Mouse (Mus musculus) right cerebral cortex, postnatal 25 days (tissue): ENCODE data around the gene Pxt1.

Source experiments
- DNase-seq: peaks from one replicate; pipeline ENCODE4 v3.0.0; 2022

Pxt1 gene

GRCm38 (mm10) chr17:28944481-28944880 is 841 bp upstream of the Pxt1 start:
- DNase-seq, result no peak

DNA sequence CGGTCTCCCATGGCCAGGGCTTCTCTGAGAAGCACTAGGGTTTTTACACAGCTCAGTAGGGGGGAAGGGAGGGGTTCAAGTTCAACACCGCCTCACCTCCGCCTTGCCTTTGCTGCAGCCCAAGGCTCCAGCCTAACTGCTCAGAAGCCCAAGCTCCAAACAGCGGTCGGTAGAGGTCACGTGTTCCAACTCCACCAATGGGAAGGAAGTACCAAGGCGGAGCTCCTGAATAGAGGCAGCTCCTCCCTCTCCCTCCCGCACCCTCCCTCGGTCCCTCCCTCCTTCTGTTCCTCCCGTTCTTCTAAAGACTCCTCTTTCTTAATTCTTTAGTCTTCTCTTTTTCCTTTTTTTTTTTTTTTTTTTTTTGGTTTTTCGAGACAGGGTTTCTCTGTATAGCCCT is 1.5 kb downstream of the Pxt1 start:
- DNase-seq, result no peak

DNA sequence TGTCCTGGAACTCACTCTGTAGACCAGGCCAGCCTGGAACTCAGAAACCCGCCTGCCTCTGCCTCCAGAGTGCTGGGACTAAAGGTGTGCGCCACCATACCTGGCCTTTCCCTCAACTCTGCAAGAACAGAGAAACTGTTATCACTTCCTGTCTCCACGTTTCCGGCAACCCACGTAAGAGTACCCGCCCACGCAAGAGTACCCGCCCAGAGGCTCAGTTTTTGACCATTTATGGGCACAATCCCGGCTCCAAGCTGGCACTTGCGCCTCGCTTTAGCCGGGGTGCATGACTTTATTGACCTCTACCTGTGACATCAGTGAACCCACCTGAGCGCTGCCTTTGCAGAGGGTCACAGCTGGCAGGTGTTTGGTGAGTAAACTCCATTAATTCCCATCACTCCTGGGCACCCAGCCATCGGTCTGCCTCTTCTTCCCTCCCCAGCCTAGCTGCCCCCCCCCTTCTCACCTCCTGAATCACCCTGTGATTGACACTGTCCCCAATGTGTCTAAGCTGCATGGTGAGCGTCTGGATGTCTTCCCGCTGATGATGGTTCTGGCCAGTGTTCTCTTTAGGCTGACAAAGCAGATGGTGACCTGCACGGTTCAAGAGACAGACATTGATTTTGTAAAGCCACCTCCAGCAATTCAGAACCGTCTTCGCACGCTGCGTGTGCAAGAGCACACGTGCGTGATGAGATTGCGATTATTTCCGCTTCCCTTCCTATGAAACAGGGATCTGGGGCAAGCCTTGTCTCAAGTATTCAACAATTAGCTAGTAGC is 2.7 kb downstream of the Pxt1 start:
- DNase-seq, result no peak

- no peak for DNase-seq
Measured at GRCm38 (mm10) chr17:28936622-28937345, 6.9 kb downstream of the Pxt1 start.

- DNase-seq, result no peak
Measured at GRCm38 (mm10) chr17:28936133-28936532, 7.5 kb downstream of the Pxt1 start.

DNA sequence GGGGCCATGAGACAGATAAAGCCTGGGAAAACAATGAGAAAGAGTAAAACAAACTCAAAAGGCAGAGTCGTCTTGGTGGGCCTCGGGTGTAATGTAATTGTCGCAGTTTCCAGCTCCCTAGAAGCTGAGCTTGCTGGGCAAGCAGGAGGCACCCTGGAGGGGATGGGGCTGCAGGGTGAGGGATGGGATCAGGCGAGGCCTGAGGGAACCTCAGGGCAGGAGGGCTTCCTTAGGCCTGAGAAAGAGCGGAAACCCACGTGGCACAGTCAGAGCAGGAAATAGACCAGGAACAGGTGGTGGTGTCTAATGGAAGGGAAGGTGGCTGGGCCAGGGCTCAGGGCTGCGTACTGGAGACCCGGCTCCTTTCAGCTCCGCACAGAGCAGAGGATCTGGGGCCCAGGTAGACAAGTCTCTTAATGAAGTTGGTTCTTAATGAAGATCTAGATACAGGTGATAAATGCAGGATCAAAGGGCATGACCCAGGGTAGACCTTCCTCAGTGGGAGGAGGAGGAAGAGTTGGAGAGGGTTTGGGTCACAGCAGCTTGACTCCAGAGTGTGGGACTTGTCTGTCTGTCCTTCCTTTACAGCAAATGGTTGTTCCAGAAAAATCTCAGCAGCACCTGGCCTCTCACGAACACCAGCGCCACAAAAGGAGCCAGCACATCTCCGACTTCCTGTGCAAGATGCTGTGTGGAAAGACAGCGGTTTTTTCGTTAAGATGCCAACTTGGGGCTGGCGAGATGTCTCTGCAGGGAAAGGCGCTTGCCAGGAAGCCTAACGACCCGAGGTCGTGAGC is 9.3 kb downstream of the Pxt1 start:
- no peak for DNase-seq

GRCm38 (mm10) chr17:28932274-28932673 is 11.4 kb downstream of the Pxt1 start:
- no peak for DNase-seq

- no peak for DNase-seq
Measured at GRCm38 (mm10) chr17:28931436-28932211, 12.0 kb downstream of the Pxt1 start.

GRCm38 (mm10) chr17:28930392-28931074 is 13.1 kb downstream of the Pxt1 start:
- DNase-seq, result no peak

GRCm38 (mm10) chr17:28929369-28929768 is 14.3 kb downstream of the Pxt1 start:
- no peak for DNase-seq

GRCm38 (mm10) chr17:28928004-28928403 is 15.6 kb downstream of the Pxt1 start:
- DNase-seq, result no peak

- no peak for DNase-seq
Measured at GRCm38 (mm10) chr17:28926866-28927635, 16.6 kb downstream of the Pxt1 start.

- DNase-seq, result peak; percentile 68
Measured at GRCm38 (mm10) chr17:28926380-28926779, 17.3 kb downstream of the Pxt1 start.

DNA sequence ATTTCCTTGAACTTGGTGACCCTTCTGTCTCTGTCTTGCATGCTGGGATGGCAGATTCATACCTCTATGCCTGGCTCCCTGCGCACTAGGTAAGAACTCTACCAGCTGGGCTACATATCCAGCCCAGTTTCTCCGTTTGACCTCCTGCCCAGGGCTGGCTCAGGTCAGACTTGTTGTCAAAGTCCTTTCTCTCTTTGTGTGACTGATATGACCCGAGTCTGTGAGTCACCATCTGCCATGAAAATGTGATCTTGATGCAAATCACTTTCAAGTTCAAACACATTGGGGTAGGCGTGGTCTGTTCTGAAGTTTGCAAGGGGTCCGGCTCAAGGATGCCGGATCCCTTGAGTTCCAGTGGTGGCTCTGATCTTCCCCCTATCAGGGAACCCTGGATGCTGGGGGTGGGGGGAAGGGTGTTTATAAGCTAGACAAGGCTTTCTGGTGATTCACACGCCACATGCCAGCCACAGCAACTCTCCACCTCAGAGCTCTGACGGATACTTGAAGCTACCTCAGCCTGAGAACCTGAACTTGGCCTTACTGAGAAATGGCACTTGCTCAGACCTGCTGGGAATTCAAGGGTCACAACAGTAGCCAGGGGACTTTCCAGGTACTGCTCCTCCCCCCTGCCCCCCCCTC is 18.6 kb downstream of the Pxt1 start:
- DNase-seq, result no peak

DNA sequence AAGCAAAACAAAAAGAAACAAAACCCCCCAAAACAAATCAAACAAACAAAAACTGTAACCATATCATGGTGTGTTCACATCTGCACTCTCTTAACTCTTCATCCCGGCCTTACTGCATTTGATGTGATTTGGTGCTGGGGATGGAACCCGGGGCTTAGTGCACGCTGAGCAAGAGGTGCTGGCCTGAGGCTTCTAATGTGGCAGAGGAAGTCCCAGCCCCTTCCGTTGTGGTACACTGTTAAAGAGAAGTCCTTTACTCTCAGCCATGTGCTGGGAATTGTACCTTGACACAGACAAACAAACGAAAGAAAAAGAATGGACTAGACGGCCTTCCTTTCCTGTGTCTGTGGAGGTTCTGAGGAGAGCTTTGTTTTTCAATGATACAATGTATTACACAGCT is 21.5 kb downstream of the Pxt1 start:
- no peak for DNase-seq

DNA sequence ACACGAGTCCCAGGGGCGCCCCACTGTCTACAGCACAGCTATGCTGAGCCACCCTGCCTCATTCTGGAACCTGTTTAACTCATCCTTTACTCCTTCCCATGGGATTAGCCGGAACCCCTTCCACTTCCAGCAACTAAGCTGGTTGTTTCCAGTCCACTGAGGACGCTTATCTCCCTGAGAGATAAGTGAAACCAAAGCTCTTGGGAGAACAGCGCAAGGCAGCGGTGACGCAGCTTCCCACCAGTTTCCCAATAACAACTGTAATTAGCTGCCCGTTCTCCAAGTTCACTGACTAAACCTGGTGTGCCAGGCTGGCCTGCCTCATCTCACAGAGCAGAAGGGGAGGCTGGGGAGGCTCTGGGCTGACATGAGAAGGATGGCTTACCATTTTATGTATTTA is 22.6 kb downstream of the Pxt1 start:
- DNase-seq, result no peak

DNA sequence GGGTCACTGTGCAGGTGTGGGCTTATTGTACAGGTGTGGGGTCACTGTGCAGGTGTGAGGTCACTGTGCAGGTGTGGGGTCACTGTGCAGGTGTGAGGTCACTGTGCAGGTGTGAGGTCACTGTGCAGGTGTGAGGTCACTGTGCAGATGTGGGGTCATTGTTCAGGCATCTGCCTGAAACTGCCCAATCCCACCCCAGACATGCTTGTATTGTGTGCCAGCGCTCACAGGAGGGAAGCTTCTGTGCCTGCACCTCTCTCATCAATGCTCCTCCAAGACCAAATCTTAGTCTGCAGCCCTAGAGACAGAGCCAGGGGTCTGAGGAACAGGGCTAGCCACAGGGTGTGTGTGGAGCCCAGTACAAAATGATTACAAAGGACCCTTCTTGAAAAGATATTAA is 27.1 kb downstream of the Pxt1 start:
- DNase-seq, result no peak

- no peak for DNase-seq
Measured at GRCm38 (mm10) chr17:28915060-28915628, 28.5 kb downstream of the Pxt1 start, which contains the start of gene 4930539E08Rik. 4930539E08Rik (minus strand) TSS chr17:28915324.

DNA sequence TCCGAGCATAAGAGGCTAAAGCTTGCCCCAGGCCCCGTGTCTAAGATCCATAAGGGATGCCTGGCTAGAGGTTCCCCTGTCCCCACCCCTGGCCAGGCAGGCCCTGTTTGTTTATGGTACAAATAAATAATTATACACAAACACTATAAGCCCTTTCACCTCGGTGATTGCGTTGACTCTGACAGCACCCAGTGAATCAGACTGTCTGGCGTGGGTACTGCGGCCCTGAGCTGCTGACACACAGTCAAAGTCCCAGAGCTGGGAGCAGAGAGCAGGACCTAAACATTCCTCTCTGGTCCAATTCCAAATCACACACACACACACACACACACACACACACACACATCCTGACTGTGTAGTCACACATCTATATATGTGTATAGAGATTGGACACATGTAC is 29.7 kb downstream of the Pxt1 start:
- DNase-seq, result no peak

DNA sequence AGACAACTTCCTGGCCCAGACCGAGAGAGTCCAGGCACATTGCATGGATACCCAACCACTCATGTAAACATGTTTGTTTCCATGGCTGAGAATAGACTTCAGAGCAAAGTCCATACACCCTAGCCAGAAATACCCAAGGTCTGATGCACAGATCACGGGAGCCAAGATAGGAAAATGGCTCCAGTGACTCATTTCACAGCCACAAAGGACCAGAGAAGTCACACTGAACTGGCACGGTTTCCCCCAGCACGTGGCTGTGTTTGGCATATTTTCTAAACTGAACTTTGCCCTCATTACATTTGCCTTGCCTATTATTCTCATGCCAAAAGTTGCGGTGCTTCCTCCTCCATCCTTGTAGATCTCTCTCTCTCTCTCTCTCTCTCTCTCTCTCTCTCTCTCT is 30.4 kb downstream of the Pxt1 start:
- no peak for DNase-seq
